Mouse (Mus musculus) fat pad, adult 2 months (tissue): ENCODE results near the gene Csf3.
"Not testable (repeated sequence)": the region's sequence is repeated elsewhere in the genome, so short reads cannot be mapped to it uniquely, and the experiment has no call there.

ENCODE experiments used
- DNase-seq: peaks from one replicate; pipeline ENCODE4 v3.0.0-alpha.2; 2011; ENCODE audit warnings: low read depth, low spot score; ENCODE audit errors: extremely low read depth

The Csf3 gene

GRCm38 (mm10) chr11:98729119-98729588, 28.1 kb downstream of the Csf3 start, which contains the start of gene Med24:
TSS of gene Med24 (minus strand) at chr11:98729435.
- DNase-seq, result peak; percentile 75

- no peak for DNase-seq
Measured at GRCm38 (mm10) chr11:98730727-98731126, 29.7 kb downstream of the Csf3 start.

DNA sequence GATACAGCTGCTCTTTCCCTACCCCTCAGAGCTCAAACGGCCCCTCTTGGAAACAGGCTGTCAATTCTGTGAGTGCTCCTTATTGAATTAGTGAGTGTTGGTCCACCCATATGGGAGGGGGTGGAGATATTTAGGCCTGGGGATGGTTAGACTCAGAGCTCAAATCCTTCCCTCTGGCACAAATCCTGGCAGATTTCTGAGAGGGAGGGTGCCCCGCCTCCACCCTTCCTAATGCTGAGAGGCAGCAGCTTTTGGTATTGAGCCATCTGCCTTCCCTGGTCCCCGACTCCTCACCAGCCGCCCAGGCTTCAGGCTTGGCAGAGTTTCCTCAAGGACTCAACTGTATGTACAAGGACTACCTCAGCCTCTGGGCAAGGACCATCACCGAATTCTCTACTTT, 30.1 kb downstream of the Csf3 start:
- DNase-seq, result no peak

- DNase-seq, result no peak
Measured at GRCm38 (mm10) chr11:98734020-98734419, 33.0 kb downstream of the Csf3 start.

DNA sequence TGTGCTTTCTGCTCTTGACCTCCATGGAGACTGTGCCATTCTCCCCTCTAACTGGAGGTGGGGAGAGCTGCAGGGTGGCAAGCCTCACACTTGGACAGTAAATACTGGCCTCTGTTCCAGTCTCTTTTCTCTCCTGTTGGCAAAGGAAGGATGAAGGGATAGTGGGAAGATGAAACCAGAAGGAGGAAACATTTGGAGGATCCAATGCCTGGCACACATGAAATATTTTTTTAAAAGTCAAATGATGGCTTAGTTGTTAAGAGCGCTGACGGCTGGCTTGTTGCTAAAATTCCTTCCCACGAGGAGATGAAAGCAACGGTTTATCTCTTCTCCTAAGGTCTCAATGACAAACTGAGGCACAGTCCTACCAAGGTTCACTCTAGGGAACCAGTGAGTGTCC, 34.0 kb downstream of the Csf3 start:
- no peak for DNase-seq

DNA sequence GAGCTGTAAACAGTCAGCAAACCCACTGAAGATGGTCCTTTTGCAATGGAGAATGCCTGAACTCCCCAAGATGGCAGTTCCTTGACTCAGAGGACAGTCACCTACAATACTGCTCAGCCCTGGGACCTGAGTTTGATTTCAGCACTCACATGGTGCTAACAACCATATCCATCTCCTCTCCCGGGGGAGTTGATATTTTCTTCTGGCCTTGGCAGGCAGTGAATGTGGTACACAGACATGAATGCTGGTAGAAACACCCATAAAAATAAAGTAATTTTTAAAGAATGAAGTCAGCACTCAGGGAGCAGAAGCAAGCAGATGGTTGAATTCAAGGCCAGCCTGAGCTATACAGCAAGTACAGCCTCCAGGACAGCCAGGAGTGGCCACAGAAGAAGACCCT, 35.1 kb downstream of the Csf3 start:
- no peak for DNase-seq

DNA sequence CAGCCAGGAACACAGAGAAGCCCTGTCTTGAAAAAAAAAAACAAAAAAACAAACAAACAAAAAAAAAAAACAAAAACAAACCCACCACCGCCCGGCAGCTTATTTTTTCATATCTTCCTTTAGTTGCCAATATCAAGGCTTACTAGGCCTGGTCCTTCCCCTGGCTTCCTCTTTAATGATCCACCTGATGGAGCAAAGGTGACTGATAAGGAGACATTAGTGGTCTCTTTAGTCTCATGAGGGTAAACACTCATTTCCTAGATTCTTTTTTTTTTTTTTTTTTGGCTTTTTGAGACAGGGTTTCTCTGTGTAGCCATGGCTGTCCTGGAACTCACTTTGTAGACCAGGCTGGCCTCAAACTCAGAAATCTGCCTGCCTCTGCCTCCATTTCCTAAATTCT, 36.2 kb downstream of the Csf3 start:
- DNase-seq, result not testable (repeated sequence)

GRCm38 (mm10) chr11:98738428-98738911, 37.4 kb downstream of the Csf3 start:
- DNase-seq, result no peak

DNA sequence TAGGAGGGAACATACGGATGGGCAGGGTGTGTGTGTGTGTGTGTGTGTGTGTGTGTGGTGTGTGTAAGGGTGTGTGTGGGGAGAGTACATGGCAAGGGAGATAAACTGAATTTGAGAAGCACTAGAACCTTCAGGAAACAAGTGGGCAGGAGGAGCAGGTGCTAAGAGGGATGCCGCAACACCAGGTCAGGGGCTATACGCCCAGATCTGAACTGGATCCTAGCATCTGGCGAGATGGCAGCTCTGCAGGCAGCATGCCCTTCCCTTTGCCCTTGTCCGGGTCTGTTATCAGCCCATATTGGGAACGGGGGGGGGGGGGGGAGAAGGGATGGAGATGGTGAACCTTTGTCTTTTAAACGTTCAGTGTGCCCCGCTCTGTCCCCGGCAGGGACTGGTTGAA, 37.9 kb downstream of the Csf3 start:
- DNase-seq, result no peak

GRCm38 (mm10) chr11:98740026-98740392, 38.9 kb downstream of the Csf3 start:
- no peak for DNase-seq

GRCm38 (mm10) chr11:98740393-98741050, 39.5 kb downstream of the Csf3 start, which contains the start of gene Thra:
TSS of gene Thra (plus strand) at chr11:98740638.
- DNase-seq, result no peak

DNA sequence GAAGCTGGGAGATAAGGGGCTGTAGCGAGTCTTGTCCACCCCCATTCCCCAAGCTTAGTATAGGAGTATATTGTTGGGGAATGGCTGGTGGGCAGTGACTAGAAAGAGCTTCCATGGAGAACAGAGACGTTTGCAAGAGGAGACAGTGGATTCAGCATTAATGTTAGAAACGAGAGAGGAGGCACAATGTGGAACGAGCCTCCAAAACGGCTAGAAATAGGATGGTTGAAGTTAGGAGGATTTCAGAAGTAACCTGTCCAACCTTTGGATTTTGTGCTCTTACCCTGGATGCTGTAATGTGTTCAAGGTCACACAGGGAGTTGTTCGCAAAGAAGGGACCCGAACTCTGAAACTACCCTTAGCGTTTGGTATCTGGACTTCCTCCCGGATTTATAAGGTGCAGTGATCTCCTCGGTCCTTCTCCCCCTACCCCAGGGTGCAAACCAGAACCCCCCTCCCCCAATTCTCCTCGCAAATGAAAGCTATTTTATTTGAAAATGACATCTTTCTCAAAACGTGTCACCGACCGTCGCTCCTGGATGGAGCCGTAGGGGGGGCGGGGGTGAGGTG, 40.1 kb downstream of the Csf3 start:
- DNase-seq, result no peak

DNA sequence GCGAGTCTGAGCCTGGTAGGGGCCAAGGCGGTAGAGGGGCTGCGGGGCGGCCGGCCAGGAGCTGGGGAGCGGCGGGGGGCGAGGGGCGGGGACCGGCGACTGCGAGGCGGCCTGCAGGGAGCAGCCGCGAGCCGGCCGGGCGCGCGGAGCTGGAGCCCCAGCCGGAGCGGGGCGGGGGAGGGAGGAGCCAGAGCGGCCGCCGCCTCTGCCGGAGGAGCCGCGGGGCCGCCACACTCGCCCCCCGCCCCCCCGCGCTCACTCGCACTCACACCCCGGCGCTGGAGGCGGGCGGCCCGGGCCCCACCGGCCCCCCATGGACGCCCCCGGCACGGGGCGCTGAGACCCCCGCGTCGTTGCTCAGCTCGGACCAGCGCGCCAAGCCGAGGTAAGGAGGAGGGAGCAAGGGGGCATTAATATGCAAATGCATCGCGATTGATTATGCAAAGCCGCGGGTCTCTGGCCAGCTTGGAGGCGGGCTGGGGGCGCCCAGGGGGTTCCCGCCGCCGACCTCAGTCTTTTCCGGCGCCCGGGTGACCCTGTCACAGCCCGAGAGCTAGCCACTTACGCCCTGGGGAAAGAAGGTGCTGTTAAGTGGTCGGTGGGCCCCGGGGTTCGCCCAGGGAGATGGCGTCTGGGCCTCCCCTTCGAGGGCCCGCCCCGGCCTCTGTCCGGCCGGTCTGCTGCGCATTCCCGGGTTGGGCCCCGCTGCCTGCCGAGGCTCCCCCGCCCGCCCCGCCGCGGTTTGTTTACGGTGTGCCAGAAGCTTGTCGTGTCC, 40.7 kb downstream of the Csf3 start:
- DNase-seq, result no peak

GRCm38 (mm10) chr11:98742397-98743291, 41.6 kb downstream of the Csf3 start:
- DNase-seq, result no peak

DNA sequence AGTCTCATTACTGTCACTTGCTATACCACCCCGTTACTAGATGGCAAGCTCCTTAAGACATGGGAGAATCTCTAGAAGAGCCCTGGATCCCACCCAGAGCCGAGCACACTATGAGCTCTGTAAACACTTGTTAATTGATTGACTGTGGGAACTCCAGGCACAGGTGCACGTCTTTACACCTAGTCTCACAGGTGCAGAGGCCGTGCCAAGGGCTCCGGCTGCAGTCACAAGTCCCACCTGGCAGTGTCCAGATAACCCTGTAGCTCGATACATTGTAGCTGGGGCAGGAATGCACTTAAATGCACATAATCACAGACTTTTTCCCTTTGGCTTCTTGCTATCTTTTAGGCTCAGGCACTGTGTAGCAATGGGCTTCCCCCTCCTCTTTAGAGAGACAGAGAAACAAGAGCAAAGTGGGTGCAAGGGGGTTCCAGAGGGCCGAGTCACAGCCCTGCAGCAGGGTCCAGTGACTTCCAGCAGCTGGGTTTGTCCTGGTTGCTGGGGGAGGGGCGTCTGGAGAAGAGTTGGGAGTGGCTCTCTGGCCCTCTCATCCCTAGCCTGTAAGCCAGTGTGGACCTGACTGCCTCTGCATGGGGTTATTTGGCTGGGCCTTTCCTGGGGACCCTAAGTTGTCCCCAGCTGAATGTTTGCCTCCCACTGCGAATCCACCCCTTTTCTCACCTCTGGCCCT, 42.7 kb downstream of the Csf3 start:
- DNase-seq, result no peak

- no peak for DNase-seq
Measured at GRCm38 (mm10) chr11:98744456-98745019, 43.5 kb downstream of the Csf3 start.

GRCm38 (mm10) chr11:98745932-98746853, 45.1 kb downstream of the Csf3 start:
- no peak for DNase-seq

- no peak for DNase-seq
Measured at GRCm38 (mm10) chr11:98746855-98747693, 46.0 kb downstream of the Csf3 start.
